12 mouse cellular contexts compared by ENCODE assay signal in the genomic region with DNA sequence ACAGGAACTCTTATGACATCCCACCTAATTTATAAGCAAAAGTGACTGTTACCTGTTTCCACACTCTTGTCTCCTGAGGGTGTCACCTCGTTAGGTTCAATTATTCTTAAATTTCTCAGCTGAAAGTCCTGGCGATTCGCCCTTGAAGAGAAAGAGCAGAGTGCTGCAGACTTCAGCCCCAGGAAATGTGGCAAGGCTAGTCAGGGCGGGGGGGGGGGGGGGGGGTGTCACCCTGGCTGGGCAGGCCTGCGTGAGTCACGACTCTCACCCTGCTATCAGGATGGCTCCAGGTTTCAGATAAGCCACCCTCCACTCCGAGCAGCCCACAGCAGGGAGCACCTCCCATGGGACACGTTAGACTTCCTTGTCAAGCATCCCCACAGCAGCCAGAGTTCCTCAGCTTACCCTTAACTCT. TPM values are rescaled to one million over a fixed set of nuclear protein-coding genes. Genes with fewer than 3 reads are reported as not detected.
DNase-seq lines count a peak whose midpoint lies in the region; ATAC-seq and TF ChIP-seq lines count a peak whose summit lies in the region.
"Had no signal": no experiment of that assay in that cellular context is flagged by ENCODE, and none has a peak within 500 bp of the region (broad histone marks: within the 10 kb centered on the region; RNA-seq: fewer than 3 reads in every experiment).

No protein-coding gene starts in this region.

- H3K4me3 ChIP-seq in intestine, embryonic 15.5 days (replicated peaks), result no peak overlapping the region
- H3K4me3 ChIP-seq in small intestine, adult 2 months (ENCODE audit: low read depth, low read length), result no peak overlapping the region
- H3K4me3 ChIP-seq: forebrain, embryonic 12.5 days; limb, embryonic 10.5 days; midbrain, embryonic 10.5 days; neural tube, embryonic 13.5 days had no signal

- peaks cover 13% of the 10 kb centered on the region for H3K4me1 ChIP-seq in intestine, embryonic 15.5 days (replicated peaks)
- peaks cover 16% of the 10 kb centered on the region; the same call in 1 of the 2 replicates for H3K4me1 ChIP-seq in small intestine, adult 2 months (ENCODE audit: control insufficient read depth, insufficient read depth, insufficient read length, low read length)

- peaks cover 5% of the 10 kb centered on the region for H3K36me3 ChIP-seq in intestine, embryonic 15.5 days
- H3K36me3 ChIP-seq in small intestine, adult 2 months (ENCODE audit: control insufficient read depth, insufficient read depth, low read length), result peaks cover 37% of the 10 kb centered on the region

- H3K27me3 ChIP-seq in intestine, embryonic 15.5 days (replicated peaks), result no peaks in the 10 kb centered on the region
- no peaks in the 10 kb centered on the region for H3K27me3 ChIP-seq in small intestine, adult 2 months (ENCODE audit: control insufficient read depth, insufficient read depth, low read length)
- H3K27me3 ChIP-seq: forebrain, embryonic 12.5 days; neural tube, embryonic 13.5 days had no signal

- no peak overlapping the region for H3K9ac ChIP-seq in intestine, embryonic 15.5 days
- H3K9ac ChIP-seq: forebrain, embryonic 12.5 days; neural tube, embryonic 13.5 days had no signal

- no peak for TF ChIP-seq CTCF in small intestine, adult 2 months (IDR thresholded peaks at IDR 0.05; ENCODE audit: extremely low read depth, insufficient read length, insufficient replicate concordance, low read depth, low read length)

- intact Hi-C loops in left cerebral cortex, postnatal 10 days (cut with DNase I), result loop anchor here (10.0 kb wide), 1 partner anchor 193 kb away; no protein-coding TSS in a partner anchor

- no peak overlapping the region for H3K4me2 ChIP-seq in intestine, embryonic 15.5 days (replicated peaks)
- H3K4me2 ChIP-seq: forebrain, embryonic 12.5 days; neural tube, embryonic 13.5 days had no signal

- peak overlapping the region; percentile 65; the same call in 1 of the 2 replicates for H3K27ac ChIP-seq in intestine, embryonic 15.5 days
- H3K27ac ChIP-seq in small intestine, adult 2 months (ENCODE audit: insufficient read depth, low read depth, low read length), result peak overlapping the region; percentile 100
- H3K27ac ChIP-seq: forebrain, embryonic 12.5 days; limb, embryonic 10.5 days; midbrain, embryonic 10.5 days; neural tube, embryonic 13.5 days had no signal

- no peaks in the 10 kb centered on the region for H3K9me3 ChIP-seq in intestine, embryonic 15.5 days
- H3K9me3 ChIP-seq: forebrain, embryonic 12.5 days; limb, embryonic 10.5 days; midbrain, embryonic 10.5 days; neural tube, embryonic 13.5 days had no signal

- ATAC-seq in intestine, embryonic 15.5 days, result peak; percentile 87

- TF ChIP-seq POLR2A in small intestine, adult 2 months (IDR thresholded peaks at IDR 0.05; ENCODE audit: low read depth, low read length), result peak; percentile 57; the same call in 1 of the 2 replicates

- DNase-seq in kidney, adult 9 months, result peak; percentile 61
- no peak for DNase-seq in kidney, postnatal 14 days
- peak; percentile 73 for DNase-seq in c-Kit-positive CD71-positive TER-119-positive erythroid progenitor cells, embryonic 14.5 days (ENCODE audit: low spot score)
- DNase-seq in left cerebral cortex, postnatal 10 days (ENCODE audit: extremely low spot score in 1 of 2, low spot score in 2 of 2), result no peak
- no peak for DNase-seq in cerebellum, adult 11-12 months
- DNase-seq: right cerebral cortex, postnatal 4 days had no signal

- 60% methylated on average over 8 of the region's 8 CpGs for WGBS in intestine, embryonic 15.5 days
- 17% methylated on average over 8 of the region's 8 CpGs for WGBS in small intestine, adult 2 months

RNA-seq across cellular contexts. Expression of gene Xpnpep1, which starts 8.1 kb away (rescaled TPM):
- polyA plus RNA-seq in intestine, embryonic 15.5 days (2015; fragmentation: Nextera tagmentation; extraction: Ambion mirVana), result 182 and 206 TPM in 2 replicates
- 92.4 and 477 TPM in 2 replicates for polyA plus RNA-seq in small intestine, adult 2 months (2012; rRNA removed)
- 100 to 1,000 TPM; 108 to 113 TPM for total RNA-seq in left cerebral cortex, postnatal 10 days (2021)

Comparison
In these comparisons a context has a peak if more than half of its experiments do, and no peak if none do; other contexts are left out.
1. DNase-seq: peak in kidney, adult 9 months (single experiment) and c-Kit-positive CD71-positive TER-119-positive erythroid progenitor cells, embryonic 14.5 days (single experiment); none in kidney, postnatal 14 days (single experiment), left cerebral cortex, postnatal 10 days (0 of 2) and cerebellum, adult 11-12 months (single experiment).